Mouse (Mus musculus): ENCODE results near the gene Gal3st2b. TPM values are rescaled to one million over a fixed set of nuclear protein-coding genes. Genes with fewer than 3 reads are reported as not detected.

Gal3st2b gene
- 0.77 TPM for total RNA-seq (2023)

DNA sequence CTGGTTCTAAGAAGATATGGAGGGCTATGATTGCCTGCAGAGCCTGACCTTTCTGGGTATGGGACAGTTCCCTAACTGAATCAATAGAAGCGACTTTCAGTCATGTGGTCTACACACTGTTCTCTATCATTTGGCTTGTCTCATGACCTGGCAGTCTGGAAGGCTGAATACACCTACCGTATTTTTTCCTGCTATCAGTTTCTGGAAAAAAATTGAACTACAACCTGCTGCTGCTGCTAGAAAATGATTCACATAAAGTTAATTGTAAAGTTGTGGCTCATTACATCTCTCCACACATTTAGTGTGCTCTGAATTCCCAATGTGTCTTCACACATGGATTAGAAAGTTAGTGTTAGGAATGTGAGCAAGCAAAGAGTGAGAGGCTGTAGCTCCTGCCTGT, at the start of gene Gal3st2b:
Gal3st2b (plus strand) TSS at position 301 of the 400 bp plus-strand sequence.

DNA sequence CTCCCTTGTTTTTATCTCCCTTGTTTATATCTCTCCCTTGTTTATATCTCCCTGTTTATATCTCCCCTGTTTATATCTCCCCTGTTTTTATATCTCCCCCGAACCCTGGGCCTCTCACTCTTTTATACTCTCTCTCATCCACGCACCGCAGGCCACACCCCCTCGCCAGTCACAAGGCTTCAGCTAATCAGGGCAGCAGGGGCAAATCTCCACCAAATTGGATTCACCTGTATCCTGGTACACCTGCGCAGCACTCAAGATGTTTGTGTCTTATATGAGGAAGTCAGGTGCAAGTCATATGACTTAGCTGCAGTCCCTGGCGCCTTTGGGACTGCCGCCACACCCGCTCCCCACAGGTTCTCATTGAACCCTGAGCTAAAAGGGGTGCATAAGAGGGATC, 72.1 kb downstream of the Gal3st2b start, which contains the start of gene Gal3st2c:
Gal3st2c (plus strand) TSS at position 301 of the 400 bp plus-strand sequence.

Other genes starting within 250 kb of the Gal3st2b start
- gene Bok, start 232.7 kb upstream of the Gal3st2b start, total RNA-seq (2023), result 0.53 TPM
- gene Atg4b, start 166.8 kb upstream of the Gal3st2b start, total RNA-seq (2023), result 97.7 TPM
- gene Thap4, start 163.4 kb upstream of the Gal3st2b start, total RNA-seq (2023), result 22.7 TPM
- gene Dtymk, start 116.4 kb upstream of the Gal3st2b start, total RNA-seq (2023), result 59.8 TPM
- gene Ing5, start 114.3 kb upstream of the Gal3st2b start, total RNA-seq (2023), result 32.4 TPM
- 48.4 TPM for gene D2hgdh, start 93.4 kb upstream of the Gal3st2b start, total RNA-seq (2023)
- not detected for gene Gal3st2, start 57.0 kb upstream of the Gal3st2b start, total RNA-seq (2023)
- 0.21 TPM for gene Gal3st2c, start 72.2 kb downstream of the Gal3st2b start, total RNA-seq (2023)
- gene Neu4, start 102.1 kb downstream of the Gal3st2b start, total RNA-seq (2023), result not detected
- 4.9 TPM for gene Pdcd1, start 134.2 kb downstream of the Gal3st2b start, total RNA-seq (2023)

Measured in CD4-positive naive resting alpha-beta T cell, adult 57 days (primary cell).